Mouse (Mus musculus) hematopoietic stem cell, adult 5-6 weeks (primary cell): ENCODE data around the gene Kif11. TPM values are rescaled to one million over a fixed set of nuclear protein-coding genes. Genes with fewer than 3 reads are reported as not detected.
A peak's percentile ranks its signal among the peaks of the same experiment; 100 is the strongest.

Experiments
- ATAC-seq, 2 experiments: fragments of 125-278 bp in 1 of 2; replicated peaks in 1 of 2; 2 replicates each; pipeline ENCODE4 v1.8.0; 2016 to 2017; ENCODE audit warnings: inconsistent platforms in 2 of 2, mild to moderate bottlenecking in 2 of 2, moderate number of reproducible peaks in 2 of 2, low read depth in 1 of 2, moderate TSS enrichment in 1 of 2; ENCODE audit not compliant: low FRiP score in 2 of 2, poor library complexity in 2 of 2, severe bottlenecking in 2 of 2, insufficient read depth in 1 of 2, low TSS enrichment in 1 of 2
- total RNA-seq: library from RNA; stranded (forward); fragments of 172-1452, 232-1000 nt; gene quantifications from 2 replicates; pipeline ENCODE4 v1.2.3, GENCODE M21; 2017

Kif11 gene
- total RNA-seq, 1 experiment from 2014 or later = 160 TPM

DNA sequence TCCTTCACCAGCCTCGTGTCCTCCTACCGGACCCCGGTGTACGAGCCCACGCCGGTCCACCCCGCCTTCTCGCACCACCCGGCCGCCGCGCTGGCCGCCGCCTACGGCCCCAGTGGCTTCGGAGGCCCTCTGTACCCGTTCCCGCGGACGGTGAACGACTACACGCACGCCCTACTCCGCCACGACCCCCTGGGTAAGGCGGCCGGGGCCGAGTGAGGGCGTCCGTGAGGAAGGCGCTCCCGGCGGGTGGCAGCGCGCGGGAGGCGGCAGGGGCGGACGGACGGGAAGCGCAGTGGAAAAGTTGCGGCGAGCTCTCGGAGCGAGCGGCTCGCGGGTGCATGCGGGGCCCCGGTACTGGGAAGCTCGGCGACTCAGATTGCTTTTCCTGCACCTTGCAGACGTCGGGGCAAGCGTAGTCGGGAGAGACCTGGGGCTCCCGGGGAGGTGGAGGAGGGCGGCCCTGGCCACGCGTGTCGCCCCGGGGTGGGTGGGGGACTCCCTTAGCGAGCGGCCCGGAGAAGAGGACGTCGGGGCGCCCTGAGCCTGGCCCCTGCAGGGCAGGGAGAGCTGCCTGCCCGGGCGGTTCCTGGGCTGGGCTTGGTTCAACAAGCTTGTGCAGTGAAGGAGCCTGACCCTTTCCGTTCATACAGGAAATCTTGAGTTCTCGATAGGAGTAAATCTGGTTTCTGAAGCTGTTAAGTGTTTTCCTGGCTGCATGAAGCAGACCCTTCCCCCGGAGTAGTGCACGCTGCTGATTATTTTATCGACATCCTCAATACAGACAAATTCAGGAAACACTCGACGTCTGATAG lies 59.0 kb downstream of the Kif11 start:
- peak; percentile 68 to 72 for ATAC-seq

DNA sequence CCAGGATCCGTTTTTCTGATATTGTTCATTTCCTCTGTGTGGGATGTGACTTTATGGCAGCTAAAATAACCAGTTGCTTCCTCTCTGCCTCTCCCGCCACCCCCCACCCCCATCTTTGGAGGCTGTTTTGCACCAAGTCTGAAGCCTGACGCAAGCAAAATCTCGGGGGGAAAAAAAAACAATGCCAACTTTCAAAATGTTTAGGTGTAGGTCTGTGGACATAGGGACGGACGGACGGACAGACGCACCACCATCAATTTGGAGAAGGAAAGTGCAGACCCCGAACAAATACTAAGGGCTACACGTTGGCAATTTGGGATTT lies 59.6 kb downstream of the Kif11 start:
- no peak for ATAC-seq

DNA sequence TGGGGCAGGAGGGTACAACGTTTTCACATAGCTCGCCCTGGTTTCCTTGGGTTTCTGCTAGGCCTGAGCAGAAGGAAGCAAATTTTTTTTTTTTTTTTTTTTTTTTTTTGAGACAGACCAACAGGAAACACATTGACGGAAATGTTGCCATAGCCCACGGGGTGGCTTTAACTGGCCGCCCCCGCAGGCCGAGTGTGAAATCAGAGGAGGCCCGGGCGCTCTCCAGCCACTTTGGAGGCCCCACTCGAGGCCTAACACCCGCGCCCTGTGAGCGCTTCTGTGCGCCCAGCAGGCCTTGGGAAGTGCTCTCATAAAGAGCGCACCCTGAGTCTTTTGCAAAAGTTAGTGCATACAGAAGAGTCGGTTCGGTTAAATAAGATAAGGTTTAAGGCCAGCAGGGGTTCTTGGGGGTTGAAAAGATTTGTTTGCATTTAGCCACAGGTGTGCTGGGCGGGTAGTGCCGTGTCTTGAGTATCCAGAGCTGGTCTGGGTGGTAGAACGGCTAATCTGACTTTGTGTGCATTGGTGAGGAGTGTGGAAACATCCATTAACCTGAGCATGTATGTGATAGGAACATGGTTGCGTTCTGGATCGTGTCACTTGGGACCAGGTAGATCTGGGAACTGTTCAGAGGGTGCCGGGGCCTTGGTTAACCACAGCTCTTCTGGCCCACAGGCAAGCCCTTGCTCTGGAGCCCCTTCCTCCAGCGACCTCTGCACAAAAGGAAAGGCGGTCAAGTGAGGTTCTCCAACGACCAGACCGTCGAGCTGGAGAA lies 60.5 kb downstream of the Kif11 start:
- peak; percentile 20 to 37; a peak in 3 of 4 replicates for ATAC-seq

DNA sequence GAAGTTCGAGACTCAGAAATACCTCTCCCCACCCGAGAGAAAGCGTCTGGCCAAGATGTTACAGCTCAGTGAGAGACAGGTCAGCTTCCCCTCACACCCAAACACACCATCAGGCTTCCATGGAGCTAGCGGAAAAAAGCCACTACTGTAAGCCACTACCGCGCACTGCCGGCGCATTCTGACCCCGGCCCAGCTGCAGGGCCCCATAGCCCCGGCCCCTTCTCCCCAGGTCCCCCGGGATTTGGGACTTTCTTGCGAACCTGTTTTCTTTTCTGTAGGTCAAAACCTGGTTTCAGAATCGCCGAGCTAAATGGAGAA lies 61.0 kb downstream of the Kif11 start:
- ATAC-seq = no peak

DNA sequence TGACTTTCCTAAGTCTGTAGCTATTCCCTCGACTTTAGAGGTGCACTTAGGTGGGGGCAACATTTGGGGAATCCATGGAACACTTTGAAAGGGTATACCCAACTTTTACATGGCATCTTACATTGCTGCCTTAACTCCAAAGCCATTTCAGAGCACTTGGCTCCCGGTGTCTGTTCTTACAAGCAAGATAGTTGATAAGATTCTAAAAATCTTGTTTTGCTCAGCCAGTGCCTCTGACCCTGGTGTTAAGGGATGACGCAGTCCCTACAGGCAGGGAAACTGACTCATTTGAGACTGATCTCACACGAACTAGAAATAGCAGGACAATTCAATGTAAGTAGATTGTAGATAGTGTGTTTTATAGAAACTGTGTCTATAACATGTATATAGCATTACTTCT lies 64.0 kb downstream of the Kif11 start:
- no peak for ATAC-seq

DNA sequence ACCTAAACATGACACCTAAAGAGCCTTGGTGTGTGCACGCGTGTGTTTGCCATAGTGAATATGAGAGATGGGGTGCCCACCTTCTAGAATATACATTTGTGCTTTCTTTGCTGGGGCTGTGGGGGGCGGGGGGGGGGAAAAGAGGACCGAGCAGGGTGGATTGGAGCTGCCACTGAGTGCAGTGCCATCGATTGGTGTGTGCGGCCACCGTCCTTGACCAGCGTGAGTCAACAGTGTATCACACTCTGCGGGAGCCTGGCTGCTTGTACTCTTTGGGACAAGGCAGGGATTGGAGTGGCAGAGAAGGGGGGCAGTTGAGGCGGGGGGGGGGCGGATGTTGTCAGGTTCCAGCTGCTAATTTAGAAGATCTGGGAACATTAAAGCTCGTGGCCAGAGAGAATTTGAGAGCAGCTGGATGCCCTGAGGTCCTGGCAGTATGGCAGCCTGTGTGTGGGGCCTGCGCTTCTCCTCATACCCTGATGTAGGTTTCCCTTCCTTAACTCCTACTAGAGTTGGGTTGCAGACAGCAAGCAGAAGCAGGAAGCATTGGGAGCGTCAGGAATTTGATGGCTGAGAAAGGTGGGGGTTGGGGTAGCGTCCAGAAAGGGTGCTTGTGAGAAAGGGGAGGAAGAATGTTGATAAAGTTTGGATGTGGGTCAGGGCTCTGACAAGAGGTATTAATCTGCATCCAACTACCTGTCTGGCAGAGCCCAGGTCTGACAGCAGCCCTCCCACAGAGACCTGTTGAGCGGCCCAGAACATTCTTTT lies 64.7 kb downstream of the Kif11 start:
- no peak for ATAC-seq

DNA sequence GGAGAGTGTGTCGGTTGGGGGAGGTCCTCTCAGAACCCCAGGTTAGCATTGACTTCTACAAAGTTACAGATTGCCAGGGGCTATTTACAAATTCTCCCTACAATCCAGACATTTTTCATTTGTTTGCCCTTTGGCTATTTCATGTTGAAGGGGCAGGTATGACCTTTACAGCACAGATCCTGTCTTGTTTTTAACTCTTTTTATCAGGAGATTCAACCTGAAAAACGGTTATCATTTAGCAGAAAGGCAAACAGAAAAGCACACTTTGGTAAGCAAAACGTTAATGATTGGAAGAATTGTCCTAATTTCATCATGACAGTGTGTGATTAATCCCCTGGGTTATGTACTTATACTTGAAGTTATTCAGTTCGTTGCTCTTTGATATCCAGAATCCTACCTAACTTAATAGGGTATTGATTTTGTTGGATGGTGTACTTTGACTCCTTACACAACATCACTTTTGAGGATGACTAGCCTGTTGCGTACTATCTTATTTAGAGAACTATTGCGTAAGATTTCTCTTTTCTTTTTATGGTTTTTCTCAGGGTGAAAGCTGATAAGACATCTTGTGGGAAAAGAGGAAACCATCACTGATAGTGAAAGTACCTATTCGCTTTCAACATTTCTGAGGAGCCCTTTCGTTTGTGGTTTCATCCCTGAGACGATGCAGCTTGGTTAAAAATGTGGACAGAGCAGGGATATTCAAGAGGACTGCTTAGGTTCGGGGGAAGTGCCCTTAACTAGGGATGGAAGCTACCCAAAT lies 66.5 kb downstream of the Kif11 start:
- peak; percentile 49 to 68; a peak in 3 of 4 replicates for ATAC-seq

DNA sequence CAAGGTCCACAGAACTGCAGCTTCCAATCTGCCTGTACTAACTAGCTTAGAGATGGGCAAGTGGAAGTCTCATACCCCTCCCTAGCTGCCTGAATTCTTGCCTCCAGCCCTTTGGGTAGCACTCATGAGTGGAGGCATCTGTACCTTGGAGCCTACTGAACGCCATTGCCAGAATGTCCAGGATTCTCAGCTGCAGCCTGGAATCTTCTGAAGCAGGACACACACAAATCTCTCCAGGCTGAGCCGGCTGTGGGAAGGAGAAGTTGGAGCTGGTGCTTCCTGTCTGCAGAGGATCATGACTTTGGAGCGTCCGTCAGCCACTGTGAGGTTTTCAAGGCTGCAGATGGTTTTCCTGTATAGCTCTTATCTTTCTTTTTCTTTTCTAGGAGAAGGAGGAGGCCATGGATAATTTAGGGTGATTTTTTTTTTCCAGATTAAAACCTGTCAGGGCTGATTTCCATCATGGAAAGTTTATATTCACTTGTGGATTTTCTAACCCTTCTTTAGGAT lies 67.5 kb downstream of the Kif11 start:
- 0 out of 4 replicates have a peak, but pooled peaks have one; percentile 18 to 42 for ATAC-seq

DNA sequence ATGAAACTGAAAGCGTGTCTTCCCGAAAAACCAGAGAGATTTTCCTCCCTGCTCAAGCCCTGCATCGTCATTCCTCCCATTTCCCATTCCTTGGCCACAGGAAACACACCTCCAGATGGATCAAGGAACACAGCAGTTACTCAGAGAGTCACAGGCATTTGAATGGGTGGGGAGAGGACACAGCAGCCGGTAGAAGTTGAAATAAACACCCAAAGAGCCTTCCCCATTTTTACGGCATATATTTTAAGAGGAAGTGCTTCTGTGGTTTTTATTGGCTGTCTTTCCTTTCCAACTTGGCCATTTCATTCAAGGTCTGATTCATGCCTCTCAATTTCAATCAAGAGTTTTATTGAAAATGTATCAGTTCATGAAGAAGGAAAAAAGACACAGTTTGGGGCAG lies 72.0 kb downstream of the Kif11 start:
- ATAC-seq = peak; percentile 67 to 74

DNA sequence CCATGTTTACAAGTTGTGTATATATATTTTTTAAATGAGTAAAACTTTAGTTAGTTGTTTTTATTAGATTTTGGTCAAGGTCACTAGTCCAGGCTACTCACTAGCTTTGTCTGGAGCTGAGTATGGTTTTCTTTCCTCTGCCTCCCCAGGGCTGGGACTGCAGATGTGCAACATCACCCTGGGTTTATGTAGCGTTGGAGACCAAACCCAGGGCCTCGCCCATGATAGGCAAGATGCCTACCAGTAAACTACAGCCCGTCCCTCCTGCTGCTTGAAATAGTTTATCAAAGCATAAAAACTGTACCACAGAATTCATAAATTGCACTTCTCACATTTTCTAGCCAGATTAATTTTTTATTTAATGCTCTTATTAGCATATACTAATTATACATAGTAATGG lies 73.0 kb downstream of the Kif11 start:
- ATAC-seq = no peak

DNA sequence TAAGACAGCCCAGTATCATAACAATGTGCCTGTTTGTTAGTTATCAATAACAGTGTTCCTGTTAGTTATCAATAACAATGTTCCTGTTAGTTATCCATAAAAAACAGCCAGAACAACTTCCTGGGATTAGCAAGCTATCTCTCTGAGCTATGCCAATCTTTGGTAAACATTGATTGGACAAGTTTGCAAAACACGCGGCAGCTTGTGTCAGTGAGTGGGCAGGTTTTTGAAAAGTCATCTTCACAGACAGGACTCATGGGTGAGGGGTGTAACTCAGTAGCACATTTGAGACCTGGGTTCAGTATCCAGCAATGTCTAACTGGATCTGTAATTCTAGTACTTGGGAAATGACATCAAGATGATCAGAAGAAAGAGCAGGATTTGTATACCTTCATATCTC lies 79.3 kb downstream of the Kif11 start:
- ATAC-seq = no peak

DNA sequence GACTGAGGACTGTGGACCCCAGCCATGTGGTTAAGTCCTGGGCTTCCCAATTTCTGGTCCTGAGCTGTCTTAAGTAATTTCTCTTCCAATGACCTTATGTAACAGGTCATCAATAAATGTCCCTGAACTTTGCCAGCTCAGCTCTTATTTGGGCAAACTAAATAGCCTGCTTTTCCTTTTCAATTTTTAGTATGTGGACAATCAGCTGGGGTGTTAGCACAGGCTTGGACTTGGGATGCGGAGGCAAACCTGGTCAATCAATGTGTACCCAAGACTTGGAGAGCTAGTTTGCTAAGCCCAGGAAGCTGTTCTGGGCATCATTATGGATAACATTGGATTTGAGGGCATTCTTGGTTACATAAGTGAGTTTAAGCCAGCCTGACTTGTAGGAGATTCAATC lies 79.8 kb downstream of the Kif11 start:
- ATAC-seq = no peak

DNA sequence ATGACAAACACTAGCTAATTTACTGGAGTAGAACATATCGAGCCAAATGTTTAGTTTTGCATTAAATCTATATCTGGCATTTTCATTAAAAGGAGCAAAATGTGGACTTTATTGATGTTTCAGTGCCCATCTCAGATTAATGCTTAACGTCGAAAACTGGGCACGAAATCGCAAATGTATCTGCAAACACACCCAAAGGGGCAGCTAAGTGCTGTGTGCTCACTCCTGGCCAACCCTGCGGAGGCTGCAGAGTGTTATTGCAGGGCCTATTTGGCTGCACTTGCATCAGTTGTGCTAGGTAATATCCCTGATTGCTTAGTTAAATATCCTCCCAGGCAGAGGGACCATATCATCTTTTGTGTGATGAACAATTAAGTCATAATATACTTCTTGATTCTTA lies 81.8 kb downstream of the Kif11 start:
- no peak for ATAC-seq

DNA sequence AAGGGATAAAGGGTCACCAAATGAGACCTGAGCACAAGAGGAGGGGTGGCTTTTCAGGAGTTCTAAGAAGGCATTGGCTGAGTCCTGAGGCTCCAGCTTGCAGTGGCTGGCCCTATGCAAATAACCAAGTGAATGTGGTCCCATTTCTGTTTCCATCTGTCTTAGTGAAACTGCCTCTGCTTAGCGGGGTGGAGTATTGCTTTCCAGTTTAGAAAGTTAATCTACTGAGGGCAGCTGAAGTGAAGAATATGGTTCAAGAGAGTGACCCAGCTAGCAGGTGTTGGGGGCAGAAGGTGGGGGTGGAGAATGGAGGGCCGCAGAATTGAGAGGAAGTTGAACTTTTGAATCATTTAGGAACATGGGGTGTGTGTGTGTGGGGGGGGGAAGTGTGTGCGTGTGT lies 90.2 kb downstream of the Kif11 start:
- peak in 1 of 2 experiments; percentile 22; a peak in 1 of 4 replicates for ATAC-seq

DNA sequence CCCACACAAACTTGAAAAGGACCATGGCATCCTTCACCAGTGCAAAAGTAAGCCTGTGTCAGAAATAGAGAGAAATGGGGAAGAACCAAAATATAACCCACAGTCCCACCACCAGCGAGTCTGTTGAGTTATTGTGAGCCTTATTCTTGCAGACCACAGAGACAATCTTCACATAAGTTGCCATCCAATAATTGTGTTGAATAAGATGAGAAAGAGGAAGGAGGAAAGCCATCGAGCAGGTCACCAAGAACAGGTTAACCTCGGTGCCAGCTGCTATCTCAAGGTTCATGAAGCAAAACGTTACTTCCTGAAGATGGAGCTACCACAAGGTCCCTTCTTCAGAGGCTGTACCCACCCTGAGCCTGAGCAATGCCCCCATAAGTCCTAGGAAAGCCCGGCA lies 90.8 kb downstream of the Kif11 start:
- ATAC-seq = peak; percentile 60 to 62; a peak in 3 of 4 replicates

DNA sequence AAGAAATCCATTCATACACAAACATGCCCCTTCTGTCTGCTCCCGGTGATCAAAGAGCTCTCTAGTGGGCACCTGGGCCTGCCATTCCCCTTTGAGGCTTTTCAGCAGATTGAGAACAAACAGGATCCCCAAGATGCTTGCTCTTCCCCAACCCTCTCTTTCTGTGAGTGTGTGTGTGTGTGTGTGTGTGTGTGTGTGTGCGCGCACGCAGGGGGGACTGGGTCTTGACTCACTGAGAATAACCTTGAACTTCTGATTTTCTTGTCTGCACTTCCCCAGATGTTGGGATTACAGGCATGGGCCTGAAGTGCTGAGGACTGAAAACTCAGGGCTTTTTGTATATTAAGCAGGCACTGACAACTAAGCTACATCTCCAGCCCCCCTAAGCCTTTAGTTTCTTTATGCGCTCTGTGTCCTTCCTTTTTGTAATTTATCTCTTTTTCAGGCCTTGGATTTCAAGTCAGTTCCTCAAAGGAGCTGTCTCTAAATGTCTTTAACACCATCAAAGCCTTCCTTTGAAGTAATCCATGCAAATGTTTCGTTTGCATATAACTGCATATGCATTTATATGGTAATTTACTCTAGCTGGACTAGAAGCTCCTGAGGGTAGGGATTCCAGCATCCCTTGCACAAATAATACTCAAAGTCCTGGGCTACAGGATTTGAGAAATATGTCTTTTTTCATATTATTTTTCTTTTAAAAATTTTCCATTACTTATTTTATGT lies 92.8 kb downstream of the Kif11 start:
- no peak for ATAC-seq
